Mouse (Mus musculus) spleen, adult 2 months (tissue): Measurements from ENCODE around the gene Tac2.
A peak's percentile ranks its signal among the peaks of the same experiment; 100 is the strongest.

Source experiments
- CTCF ChIP-seq: fragments of 200-500 bp; IDR thresholded peaks from 2 replicates; pipeline ENCODE4 v1.5.1; 2011; ENCODE audit warnings: mild to moderate bottlenecking, inconsistent platforms; ENCODE audit not compliant: insufficient read depth, insufficient read length, insufficient replicate concordance; ENCODE audit errors: extremely low read depth
- POLR2A ChIP-seq: fragments of 200-500 bp; IDR thresholded peaks from 2 replicates; pipeline ENCODE4 v1.6.1; 2011; ENCODE audit warnings: low read depth, low read length, inconsistent platforms

GRCm38 (mm10) chr10:127738151-127738882 is 14.0 kb downstream of the Tac2 start:
- TF ChIP-seq POLR2A (no peak), CTCF (peak; percentile 29; the same call in 1 of the 2 replicates)
